Mouse (Mus musculus): ENCODE data around the gene Crybg2.

GRCm38 (mm10) chr4:134061944-134062446 lies 1.4 kb downstream of the Crybg2 start:
- TF ChIP-seq CTCF (IDR thresholded peaks at IDR 0.05; ENCODE audit: borderline replicate concordance, insufficient read depth, low read length) (no peak), POLR2A (IDR thresholded peaks at IDR 0.05; ENCODE audit: low read depth, low read length) (no peak)
